Mouse (Mus musculus) regulatory T cell (primary cell): ENCODE results near the gene Cdkl3.

Experiments used
- in situ Hi-C: fragments of 300-600 bp; cut with MboI, MseI; formaldehyde crosslinking; loops from one replicate; pipeline ENCODE4 v1.15.1; 2025; ENCODE audit warnings: high pct_unique_total_duplicates

Cdkl3 gene

DNA sequence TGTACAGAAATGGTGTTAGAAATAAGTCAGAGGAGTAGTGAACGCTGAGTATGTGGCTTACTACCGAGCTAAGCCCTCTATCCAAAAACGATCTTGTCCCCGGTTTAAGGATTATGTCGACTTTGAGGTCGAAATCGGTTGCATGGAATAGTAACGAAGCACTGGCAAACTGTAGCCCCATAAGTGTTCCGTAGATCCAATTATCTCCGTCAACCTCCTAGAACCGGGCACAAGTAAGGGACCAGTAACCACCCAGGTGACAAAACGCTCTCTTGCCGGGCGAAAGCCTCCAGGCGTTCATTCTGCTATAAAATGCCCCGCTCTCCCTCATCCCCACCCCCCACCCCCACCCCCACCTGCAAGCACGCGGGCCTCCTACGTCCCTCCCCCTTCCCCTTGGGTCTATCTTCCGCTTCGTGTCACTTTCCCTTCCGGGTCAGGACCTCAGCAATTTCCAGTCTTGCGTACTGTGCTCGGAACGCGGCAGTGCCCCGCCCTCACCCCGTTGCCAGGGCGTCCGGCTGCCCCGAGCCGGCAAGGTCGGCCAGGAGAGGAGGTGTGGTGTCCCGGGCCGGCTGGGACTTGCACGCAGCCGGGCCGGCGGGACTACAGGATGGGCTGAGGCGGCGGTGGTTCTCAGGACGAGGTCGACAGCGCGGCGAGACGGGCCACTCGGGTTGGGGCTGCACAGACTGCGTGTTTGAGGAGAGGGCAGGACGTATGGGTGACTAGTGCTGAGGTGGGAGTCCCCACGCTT lies at the start of gene Cdkl3:
TSS of gene Cdkl3 (plus strand) at position 450 of the 757 bp plus-strand sequence.
- in situ Hi-C loops = no loop called here

DNA sequence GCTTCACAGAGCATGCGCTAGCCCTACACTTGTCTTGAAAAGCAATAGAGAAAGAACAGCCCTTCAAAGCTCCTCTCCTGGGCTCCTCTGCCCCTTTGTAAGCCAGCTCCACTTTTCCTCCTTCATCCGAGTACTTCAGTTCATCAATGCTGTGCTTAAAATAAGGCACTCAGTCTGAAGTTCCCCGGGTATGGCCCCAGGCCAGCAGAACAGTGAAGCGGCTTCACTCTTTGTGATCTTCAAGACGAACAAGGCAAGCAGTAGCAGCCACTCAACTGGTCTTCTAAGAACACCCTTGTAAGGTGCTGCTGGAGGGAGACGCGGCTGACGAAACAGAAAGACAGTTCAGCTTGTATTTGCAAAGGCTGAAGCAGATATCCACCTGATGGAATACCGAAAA lies 47.9 kb upstream of the Cdkl3 start:
- in situ Hi-C loops = no loop called here

DNA sequence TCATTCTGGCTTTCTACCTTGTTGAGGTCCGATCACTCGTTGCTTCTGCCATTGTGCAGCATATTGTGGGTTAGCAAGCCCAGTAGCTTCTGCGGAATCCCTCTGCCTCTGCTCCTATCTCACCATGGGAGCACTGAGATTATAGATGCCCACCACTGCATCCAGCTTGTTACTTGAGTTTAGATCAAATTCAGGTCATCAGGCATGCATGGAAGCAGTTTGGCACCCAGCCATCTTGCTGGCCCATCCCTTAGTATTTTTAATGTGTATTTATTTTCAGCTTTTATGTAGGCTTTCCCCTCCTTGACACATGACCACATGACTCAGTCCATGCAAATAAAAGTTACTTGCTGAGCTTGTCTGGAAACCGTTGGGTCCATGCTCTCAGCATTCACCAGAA lies 46.3 kb upstream of the Cdkl3 start:
- in situ Hi-C loops = no loop called here

DNA sequence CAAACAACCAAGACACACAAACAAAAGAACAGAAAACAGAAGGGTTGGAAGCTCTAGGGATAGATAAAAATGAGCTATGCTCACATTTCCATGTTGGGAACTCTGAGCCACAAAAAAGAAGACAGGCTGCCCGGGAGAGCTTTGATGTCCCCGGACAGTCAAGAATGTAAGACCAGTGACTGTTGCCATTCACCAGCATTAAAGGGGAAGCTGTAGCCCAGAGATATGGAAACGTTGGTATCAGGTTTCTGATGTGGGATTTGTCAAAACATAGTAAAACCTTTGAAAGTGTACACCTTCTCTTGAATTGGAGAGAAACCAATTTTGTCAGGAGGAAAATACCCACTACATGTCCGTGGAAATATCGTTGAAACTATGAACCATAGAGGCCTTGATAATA lies 44.5 kb upstream of the Cdkl3 start:
- in situ Hi-C loops = no loop called here

DNA sequence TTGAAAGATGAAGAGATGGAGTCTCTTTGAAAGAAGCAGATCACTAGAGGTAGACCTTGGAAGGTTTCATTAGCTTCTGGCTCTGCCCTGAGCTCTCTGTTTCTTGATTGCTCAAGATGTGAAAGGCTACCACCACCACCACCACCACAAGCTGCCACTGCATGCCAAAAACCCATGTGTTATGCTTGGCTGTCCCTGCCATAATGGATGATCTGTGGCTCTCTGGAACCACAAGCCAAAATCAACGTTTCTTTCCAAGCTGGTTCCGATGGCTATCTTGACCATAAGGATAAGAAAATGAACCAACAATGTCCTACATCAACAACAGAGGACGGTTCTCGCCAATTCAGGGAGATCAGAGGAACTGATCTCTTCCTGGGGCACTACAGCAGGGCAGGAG lies 44.0 kb upstream of the Cdkl3 start:
- in situ Hi-C loops = loop anchor here (5.0 kb wide), 1 partner anchor 38 kb away; no protein-coding TSS in a partner anchor

DNA sequence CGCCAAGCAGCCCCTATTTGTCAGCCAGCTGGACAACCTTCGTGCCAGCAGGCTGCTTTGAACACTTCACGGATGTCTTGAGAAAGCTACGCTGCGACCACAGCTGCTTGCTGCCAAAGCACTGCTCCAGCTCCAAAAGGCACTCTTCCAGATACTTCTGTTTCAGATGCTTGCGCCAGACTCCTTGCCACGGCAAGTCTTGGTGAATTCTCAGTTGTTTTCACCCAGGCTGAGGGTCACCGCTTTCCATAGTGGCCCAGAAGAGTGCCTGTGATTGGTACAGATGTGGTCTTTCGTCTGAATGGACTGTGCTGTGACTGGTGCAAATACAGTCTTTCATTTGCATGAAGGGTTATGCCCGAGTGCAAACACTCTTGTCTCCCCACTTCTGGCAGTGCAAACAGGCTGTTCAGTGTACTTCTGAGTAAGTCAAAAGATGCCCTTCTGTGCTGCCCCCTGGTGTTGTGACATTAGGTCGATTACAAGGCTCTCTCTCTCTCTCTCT lies 43.0 kb upstream of the Cdkl3 start:
- in situ Hi-C loops = loop anchor here (5.0 kb wide), 1 partner anchor 39 kb away; no protein-coding TSS in a partner anchor

DNA sequence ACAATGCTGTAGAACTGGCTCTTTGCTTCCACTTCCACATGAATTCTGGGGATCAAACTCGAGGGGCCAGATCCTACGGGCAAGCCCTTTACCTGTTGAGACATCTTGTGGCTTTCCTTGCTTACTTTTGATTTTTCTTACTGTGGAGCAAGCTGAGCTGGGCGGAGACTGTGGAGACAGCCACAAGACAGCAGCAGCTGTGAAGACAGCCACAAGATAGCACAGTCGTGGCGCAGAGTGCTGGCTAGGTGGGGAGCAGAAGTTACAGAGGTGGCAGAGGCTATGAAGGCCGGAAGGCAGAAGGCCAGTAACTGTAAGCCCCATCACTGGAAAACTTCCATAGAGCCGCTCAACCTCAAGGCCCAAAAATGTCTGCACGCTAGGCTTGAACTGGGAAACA lies 42.3 kb upstream of the Cdkl3 start:
- in situ Hi-C loops = loop anchor here (5.0 kb wide), 1 partner anchor 39 kb away; no protein-coding TSS in a partner anchor

DNA sequence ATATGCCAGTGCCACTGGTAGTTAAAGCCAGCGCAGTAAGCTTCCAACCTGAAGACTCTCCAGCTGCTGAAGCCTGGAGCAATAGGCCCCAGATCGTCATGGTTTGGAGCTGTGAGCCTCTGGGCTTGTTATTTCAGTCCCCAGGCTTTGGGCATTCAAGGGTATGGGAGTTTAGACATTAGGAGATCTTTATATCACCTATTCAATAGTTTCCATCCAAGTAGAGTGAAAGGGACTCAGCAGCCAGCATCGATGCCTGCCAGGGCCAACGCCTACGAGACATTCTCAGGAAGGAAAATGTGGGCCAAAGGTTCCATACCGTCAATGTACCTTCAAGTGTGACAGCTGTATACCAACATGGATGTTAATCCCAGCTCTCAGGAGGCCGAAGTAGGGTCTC lies 41.7 kb upstream of the Cdkl3 start:
- in situ Hi-C loops = loop anchor here (5.0 kb wide), 1 partner anchor 40 kb away; no protein-coding TSS in a partner anchor

DNA sequence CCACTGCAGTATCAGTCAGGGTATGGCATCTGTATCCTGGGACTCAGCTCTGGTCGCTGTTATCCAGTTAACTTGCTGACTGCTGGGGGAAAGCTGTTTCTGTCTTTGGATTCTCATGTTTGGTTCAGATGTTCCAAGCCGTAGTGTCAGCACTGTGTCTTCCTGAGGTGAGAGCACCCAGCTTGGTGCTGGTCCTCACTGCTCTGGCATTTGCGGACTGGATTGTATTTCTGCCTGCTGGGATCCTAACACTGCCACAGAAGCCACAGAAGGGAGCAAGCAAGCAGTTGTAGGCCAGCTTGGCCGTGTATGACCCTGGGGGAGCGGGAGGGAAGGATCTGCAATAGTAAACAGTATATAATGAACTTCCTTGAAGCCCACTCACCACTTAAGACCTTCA lies 37.4 kb upstream of the Cdkl3 start:
- in situ Hi-C loops = loop anchor here (5.0 kb wide), 2 partner anchors 99 to 144 kb away; no protein-coding TSS in a partner anchor

DNA sequence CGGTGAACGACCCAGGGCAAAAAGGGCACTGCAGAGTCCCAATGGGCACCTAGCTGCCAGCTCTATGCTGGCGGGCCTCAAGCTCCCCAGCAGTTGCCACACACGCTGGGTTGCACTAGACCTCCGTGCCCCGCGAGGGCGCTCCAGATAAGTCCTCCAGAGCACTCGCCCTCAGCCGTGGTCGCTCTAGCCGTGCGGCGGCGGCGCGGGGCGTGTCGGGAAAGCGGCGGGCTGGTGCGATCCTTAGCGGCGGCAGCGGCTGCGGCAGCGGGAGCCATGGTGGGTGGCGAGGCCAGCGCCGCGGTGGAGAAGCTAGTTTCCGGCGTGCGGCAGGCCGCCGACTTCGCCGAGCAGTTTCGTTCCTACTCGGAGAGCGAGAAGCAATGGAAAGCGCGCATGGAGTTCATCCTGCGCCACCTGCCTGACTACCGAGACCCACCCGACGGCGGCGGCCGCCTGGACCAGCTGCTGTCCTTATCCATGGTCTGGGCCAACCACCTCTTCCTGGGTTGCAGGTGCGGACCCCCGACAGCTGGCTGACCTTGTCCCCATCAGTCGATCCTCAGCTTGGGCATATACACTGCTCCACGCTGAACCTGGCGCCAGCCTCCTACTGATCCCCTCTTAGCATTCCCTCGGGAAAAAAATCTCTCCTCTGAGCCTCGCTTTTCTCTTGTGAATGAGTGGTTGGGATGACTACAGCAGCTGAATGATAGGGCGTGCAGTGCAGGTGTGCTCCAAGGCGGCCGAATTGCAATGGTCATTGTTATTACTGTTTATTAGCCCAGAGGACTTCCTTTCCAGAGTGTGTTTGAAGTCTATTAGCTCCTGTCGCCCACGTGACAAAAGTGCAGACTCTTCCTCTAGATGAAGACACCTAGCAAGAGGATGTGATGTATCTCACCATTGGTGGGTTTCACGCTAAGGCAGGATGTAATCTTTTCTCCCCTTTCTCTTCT lies 36.3 kb upstream of the Cdkl3 start, which contains the start of gene Cdkn2aipnl:
TSS of gene Cdkn2aipnl (plus strand) at position 219 of the 959 bp plus-strand sequence.
- in situ Hi-C loops = loop anchor here (5.0 kb wide), 2 partner anchors 100 to 145 kb away; no protein-coding TSS in a partner anchor

DNA sequence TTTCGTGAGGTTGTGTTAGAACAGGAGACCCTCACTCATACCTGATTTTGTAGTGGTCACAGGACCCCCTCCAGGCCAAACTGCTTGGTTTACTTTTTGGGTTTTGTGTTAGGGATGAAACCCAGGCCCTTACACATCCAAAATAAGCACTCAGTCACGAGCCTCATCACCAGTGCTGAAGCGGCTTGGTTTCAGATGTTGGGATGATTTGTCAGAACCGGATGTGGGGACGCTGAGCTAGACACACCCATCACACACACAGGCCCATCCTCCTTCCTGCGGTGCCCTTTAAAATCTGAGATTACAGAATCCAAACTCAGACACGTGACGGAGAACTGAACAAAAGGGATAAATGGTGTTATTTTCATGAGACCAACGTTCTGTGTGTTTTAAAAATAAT lies 35.1 kb upstream of the Cdkl3 start:
- in situ Hi-C loops = loop anchor here (5.0 kb wide), 2 partner anchors 102 to 147 kb away; no protein-coding TSS in a partner anchor

DNA sequence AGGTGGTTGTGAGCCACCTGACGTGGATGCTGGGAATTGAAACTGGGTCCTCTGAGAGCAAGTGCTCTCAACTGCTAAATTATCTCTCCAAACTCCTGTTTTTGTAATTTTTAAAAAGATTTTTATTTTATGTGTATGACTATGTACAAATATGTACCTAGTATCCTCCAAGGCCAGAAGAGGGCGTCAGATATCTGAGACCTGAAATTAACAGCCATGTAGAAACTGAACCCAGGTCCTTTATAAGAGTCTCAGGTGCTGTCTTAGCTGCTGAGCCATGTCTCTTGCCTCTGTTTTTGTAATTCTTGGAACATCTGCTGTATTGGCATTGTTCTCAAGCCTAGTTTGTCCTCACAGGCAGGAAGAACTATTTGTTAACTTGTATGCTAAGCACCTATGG lies 34.5 kb upstream of the Cdkl3 start:
- in situ Hi-C loops = loop anchor here (5.0 kb wide), 2 partner anchors 102 to 147 kb away; no protein-coding TSS in a partner anchor

DNA sequence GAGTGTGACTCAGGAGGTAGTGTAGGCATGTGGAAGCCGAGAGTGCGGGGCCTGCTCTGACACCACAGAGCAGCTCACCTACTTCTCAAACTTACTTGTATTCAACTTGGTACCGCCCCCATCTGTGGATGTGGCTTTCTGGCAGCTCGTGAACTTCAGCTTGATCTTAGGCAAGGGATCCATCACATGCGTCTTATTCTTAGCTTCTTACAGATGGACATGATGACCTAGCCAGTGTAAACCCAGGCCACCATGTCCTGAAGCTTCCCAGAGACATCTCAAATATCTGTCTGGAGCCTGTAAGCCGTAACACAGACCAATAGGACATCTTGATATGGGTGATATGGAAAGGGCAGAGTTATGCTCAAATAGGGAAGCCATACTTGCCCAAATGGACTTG lies 32.4 kb upstream of the Cdkl3 start:
- in situ Hi-C loops = loop anchor here (10.0 kb wide), 1 partner anchor 257 kb away; no protein-coding TSS in a partner anchor

DNA sequence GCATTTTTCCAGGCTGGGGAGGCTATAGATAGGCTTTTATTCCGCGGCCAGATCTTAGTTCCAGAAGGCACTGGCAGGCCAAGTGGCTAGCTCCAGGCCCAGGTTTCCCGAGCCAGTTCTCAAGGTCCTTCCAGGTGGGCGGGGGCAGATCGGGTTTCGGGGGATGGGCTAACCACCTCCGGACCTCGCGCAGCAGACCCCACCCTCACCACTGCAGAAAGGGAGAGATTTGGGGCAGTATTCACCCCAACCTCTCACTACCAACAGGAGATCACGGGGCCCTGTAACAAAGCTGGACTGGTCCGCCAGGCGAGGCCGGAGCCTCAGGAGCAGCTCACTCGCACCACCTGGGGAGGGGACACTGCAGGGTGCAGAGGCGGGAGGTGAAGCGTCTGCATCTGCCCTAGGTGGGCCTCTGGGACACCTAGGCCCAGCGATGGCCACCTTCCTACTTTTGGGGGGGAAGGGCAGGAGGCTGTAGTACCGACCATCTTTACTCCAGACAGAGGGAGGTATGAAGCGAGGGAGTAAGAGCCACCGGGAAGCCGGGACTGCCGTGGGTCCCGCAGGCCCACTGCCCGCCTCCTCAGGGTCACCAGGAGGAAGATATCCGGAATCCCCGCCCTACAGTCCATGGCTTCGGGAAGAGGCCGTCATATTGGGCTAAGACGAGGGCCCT lies 4.3 kb upstream of the Cdkl3 start:
- in situ Hi-C loops = no loop called here

DNA sequence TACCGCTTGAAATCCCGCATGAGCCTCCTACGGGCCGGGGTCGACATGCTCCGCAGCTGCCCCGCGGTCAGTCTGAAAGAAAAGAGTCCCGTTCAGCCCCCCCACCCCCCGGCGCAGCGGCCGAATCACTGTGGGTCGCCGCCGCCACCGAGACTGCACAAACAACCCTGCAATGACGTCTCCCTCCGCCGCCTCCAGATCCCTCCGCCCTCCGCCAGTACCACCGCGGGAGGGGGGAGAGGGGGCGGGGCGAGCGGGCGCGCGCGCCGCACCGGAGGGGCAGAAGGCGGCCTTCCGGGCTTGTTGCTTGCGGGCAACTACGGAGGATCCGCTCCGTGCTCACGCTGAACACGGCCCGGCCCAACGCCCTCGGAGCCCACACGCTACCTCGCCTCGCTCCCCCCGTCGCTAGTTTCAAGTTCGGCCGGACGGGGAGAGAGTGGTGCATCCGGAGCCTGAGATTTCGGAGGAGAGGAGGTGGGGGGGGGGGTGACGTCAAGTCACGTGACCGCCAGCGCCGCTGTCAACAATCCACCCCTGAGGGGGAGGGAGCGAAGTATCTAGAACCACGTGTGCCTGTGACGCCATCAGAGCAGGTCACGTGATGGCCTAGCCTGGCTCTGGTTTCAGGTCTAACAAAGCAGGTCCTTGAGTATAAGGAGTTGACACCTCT lies 3.6 kb upstream of the Cdkl3 start, which contains the start of gene Ube2b:
TSS of gene Ube2b (minus strand) at position 473 of the 673 bp plus-strand sequence.
- in situ Hi-C loops = no loop called here

DNA sequence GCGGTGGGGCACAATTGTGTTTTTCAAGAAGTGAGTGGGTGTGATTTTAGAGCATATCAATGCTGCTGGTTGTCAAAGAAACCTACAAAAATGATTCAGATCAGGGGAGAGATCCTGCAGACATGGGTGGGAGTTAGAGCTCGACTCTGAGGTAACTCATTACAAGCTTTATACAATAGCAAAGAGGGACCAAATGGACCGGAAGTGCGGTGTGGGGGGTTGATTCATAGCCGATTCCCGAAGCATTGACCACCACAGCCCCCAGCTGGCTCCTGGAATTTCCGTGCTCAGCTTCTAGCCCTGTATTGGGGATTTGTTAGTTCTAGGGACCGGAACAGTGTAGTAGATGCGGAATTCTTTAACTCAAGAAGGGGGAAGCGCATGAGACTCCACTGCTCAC lies 2.7 kb upstream of the Cdkl3 start:
- in situ Hi-C loops = no loop called here

DNA sequence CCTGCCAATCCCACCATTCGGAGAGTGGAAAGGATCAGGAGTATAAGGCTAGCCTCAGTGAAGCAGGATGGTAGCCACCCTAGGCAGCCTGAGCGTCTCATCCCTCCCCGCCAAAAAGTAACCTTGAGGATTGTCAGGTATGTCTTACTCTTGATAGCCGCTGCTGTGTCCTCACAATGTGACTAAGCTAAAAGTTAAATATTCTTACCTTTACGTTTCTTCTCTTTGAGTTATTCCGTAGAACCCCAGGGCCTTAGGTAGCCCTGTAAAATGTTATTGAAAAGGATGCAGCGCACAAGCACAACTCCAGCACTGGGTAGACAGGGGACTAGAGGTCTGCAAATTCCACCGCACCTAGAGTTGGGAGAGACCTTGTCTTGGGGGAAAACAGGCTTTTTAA lies 2.2 kb upstream of the Cdkl3 start:
- in situ Hi-C loops = no loop called here

DNA sequence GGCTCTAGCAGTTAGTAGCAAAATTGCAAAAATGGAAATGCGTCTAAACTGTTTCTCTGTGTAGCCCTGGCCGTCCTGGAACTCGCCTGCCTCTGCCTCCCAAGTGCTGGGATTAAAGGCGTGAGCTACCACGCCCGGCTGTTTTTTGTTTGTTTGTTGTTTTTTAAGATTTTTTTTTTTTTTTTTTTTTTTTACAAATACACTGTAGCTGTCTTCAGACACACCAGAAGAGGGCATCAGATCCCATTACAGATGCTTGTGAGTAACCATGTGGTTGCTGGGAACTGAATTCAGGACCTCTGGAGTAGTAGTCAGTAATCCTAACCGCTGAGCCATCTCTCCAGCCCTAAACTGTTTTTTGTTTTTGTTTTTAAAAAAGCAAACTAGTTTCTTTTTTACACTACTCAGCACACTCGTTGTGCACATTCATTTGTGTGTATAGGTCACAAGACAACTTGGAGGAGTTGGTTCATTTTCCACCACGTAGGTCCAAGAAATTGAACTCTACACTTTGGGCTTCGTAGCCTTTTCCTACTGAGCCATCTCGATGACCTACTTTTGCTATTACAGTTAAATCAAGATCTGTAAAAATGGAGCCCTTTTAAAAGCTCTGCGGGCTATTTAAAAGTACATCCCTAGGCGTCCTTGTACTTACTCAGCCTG lies 1.0 kb upstream of the Cdkl3 start:
- in situ Hi-C loops = no loop called here

DNA sequence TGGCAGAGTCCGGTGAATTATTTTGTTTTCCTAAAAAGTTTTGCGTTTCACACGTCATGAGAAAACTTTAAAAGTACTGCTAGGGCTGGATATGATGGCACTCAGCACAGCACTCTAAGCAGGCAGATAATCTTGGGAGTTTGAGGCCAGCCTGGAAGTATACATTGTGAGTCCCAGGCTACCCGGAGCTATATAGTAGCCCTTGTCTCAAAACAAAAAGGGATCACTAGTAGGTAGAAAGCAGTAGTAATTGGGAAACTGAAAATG lies 583 bp upstream of the Cdkl3 start:
- in situ Hi-C loops = no loop called here

DNA sequence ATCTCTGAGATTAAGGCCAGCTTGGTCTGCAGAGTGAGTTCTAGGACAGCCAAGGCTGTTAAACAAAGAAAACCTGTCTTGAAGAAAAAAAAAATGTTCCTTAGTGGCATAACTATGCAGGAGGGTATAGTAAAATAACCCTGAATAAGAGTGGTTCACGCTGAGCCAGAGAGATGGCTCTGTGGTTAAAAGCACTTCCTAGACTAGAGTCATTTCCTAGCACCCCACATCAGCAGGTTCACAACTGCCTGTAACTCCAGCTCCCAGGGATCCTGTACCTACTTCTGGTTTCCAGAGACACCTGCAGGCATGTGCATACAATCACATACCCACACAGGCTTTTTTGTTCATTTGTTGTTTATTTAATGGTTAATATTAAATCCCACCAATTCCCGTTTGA lies 1.6 kb downstream of the Cdkl3 start:
- in situ Hi-C loops = no loop called here
